Comparison of ENCODE assay signal across 26 mouse cellular contexts in the genomic region with DNA sequence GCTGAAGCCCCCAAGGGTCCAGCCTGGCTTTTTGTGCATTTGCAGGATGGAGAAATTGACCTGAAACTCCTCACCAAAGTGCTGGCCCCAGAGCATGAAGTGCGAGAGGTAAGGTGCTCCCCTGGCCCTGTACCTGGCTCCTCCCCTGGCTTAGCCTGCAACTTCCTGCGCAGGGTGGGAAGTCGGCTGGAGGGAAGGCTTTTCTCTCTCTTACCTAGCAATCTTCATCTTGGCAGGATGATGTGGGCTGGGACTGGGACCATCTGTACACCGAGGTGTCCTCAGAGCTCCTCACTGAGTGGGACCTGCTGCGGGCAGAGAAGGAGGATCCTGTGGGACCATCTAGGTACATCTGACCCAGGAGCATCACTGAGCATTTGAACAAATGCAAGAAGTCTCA.
A peak's percentile ranks its signal among the peaks of the same experiment; 100 is the strongest.
DNase-seq lines count a peak whose midpoint lies in the region; ATAC-seq lines count a peak whose summit lies in the region.
"Had no signal": no experiment of that assay in that cellular context is flagged by ENCODE, and none has a peak within 500 bp of the region (broad histone marks: within the 10 kb centered on the region; RNA-seq: fewer than 3 reads in every experiment).

No protein-coding gene starts in this region.

- no peak overlapping the region for H3K4me3 ChIP-seq in hindbrain, embryonic 10.5 days
- H3K4me3 ChIP-seq in hindbrain, embryonic 11.5 days (ENCODE audit: low read depth, low read length) = no peak overlapping the region
- H3K4me3 ChIP-seq in intestine, embryonic 15.5 days (replicated peaks) = no peak overlapping the region
- H3K4me3 ChIP-seq: embryonic facial prominence, embryonic 10.5 days; embryonic facial prominence, embryonic 13.5 days; erythroblast, embryonic 14.5 days; gastrocnemius, adult 2 months had no signal

- no peak for ATAC-seq in cerebellum, adult (ENCODE audit: insufficient number of reproducible peaks, low FRiP score, low TSS enrichment)
- ATAC-seq in hindbrain, embryonic 11.5 days (ENCODE audit: low FRiP score) = no peak
- ATAC-seq in intestine, embryonic 15.5 days = no peak
- ATAC-seq: activated CD4-positive, CD25-positive, alpha-beta regulatory T cell, adult 4 months; forebrain, embryonic 14.5 days; forebrain, postnatal 0 days; hindbrain, postnatal 0 days; inflammation-experienced regulatory T-cells, adult 6 months; intestine, postnatal 0 days had no signal

- peak overlapping the region; percentile 89 for H3K27ac ChIP-seq in hindbrain, embryonic 10.5 days
- no peak overlapping the region for H3K27ac ChIP-seq in hindbrain, embryonic 11.5 days (ENCODE audit: low read depth, low read length)
- H3K27ac ChIP-seq in intestine, embryonic 15.5 days = no peak overlapping the region
- H3K27ac ChIP-seq: embryonic facial prominence, embryonic 13.5 days; gastrocnemius, adult 2 months; hindbrain, embryonic 14.5 days had no signal

- H3K36me3 ChIP-seq in hindbrain, embryonic 10.5 days = peaks cover 17% of the 10 kb centered on the region
- H3K36me3 ChIP-seq in hindbrain, embryonic 11.5 days (ENCODE audit: control insufficient read depth, insufficient read depth, low read length) = no peaks in the 10 kb centered on the region
- H3K36me3 ChIP-seq in intestine, embryonic 15.5 days = no peaks in the 10 kb centered on the region

- WGBS in hindbrain, embryonic 10.5 days = 93% methylated on average over 5 of the region's 5 CpGs
- WGBS in hindbrain, embryonic 11.5 days = 92% methylated on average over 5 of the region's 5 CpGs
- WGBS in intestine, embryonic 15.5 days = 90% methylated on average over 5 of the region's 5 CpGs

- peak; percentile 52 for DNase-seq in cerebellum, adult 11-12 months
- DNase-seq in cerebellum, adult 9-10 months = peak; percentile 51
- DNase-seq in cerebellum, postnatal 36 days = no peak
- no peak for DNase-seq in hindbrain, embryonic 10.5 days (ENCODE audit: low spot score)
- no peak for DNase-seq in hindbrain, embryonic 11.5 days (ENCODE audit: low spot score)
- DNase-seq in brain, adult 2 months (ENCODE audit: low read depth, low spot score) = peak; percentile 38
- DNase-seq: adrenal gland, adult 8-10 months; adrenal gland, postnatal 25 days; embryo, embryonic 11 days; forebrain, postnatal 0 days; gastrocnemius, adult 2 months; gastrocnemius, postnatal 14 days; heart, adult 11 months; kidney, adult 2 months had no signal

- no peak overlapping the region for H3K4me2 ChIP-seq in hindbrain, embryonic 11.5 days (replicated peaks; ENCODE audit: low read depth, low read length)
- no peak overlapping the region for H3K4me2 ChIP-seq in intestine, embryonic 15.5 days (replicated peaks)
- H3K4me2 ChIP-seq: embryonic facial prominence, embryonic 13.5 days; heart, embryonic 11.5 days; hindbrain, embryonic 14.5 days had no signal

- peaks cover 7% of the 10 kb centered on the region; the same call in 1 of the 2 replicates for H3K9me3 ChIP-seq in hindbrain, embryonic 10.5 days
- no peaks in the 10 kb centered on the region for H3K9me3 ChIP-seq in hindbrain, embryonic 11.5 days (ENCODE audit: control insufficient read depth, low read length)
- no peaks in the 10 kb centered on the region for H3K9me3 ChIP-seq in intestine, embryonic 15.5 days
- H3K9me3 ChIP-seq: embryonic facial prominence, embryonic 13.5 days had no signal

- no peak overlapping the region for H3K9ac ChIP-seq in hindbrain, embryonic 11.5 days (ENCODE audit: low read depth, low read length)
- H3K9ac ChIP-seq in intestine, embryonic 15.5 days = no peak overlapping the region; the same call in 1 of the 2 replicates
- H3K9ac ChIP-seq: embryonic facial prominence, embryonic 13.5 days; forebrain, postnatal 0 days; hindbrain, embryonic 14.5 days had no signal

- H3K4me1 ChIP-seq in hindbrain, embryonic 10.5 days (replicated peaks) = peaks cover 68% of the 10 kb centered on the region
- H3K4me1 ChIP-seq in hindbrain, embryonic 11.5 days (replicated peaks; ENCODE audit: control insufficient read depth, insufficient read depth, low read length) = peaks cover 11% of the 10 kb centered on the region; the same call in 1 of the 2 replicates
- H3K4me1 ChIP-seq in intestine, embryonic 15.5 days (replicated peaks) = peaks cover 16% of the 10 kb centered on the region

- H3K27me3 ChIP-seq in hindbrain, embryonic 10.5 days (ENCODE audit: insufficient read depth, poor library complexity, severe bottlenecking) = peaks cover 5% of the 10 kb centered on the region; the same call in 1 of the 2 replicates
- H3K27me3 ChIP-seq in hindbrain, embryonic 11.5 days (ENCODE audit: control insufficient read depth, insufficient read depth, low read length) = no peaks in the 10 kb centered on the region; the same call in 1 of the 2 replicates
- H3K27me3 ChIP-seq in intestine, embryonic 15.5 days (replicated peaks) = no peaks in the 10 kb centered on the region
- H3K27me3 ChIP-seq: embryonic facial prominence, embryonic 13.5 days had no signal

Comparison
In these comparisons a context has a peak if more than half of its experiments do, and no peak if none do; other contexts are left out.
1. DNase-seq: peak in cerebellum, adult 11-12 months (single experiment), cerebellum, adult 9-10 months (single experiment) and brain, adult 2 months (single experiment); none in cerebellum, postnatal 36 days (0 of 2), hindbrain, embryonic 10.5 days (single experiment) and hindbrain, embryonic 11.5 days (single experiment).